Mouse (Mus musculus) spleen, adult 2 months (tissue): Measurements from ENCODE around the gene Trim25. TPM values are rescaled to one million over a fixed set of nuclear protein-coding genes. Genes with fewer than 3 reads are reported as not detected.
"Not testable (repeated sequence)": the region's sequence is repeated elsewhere in the genome, so short reads cannot be mapped to it uniquely, and the experiment has no call there.

Experiments used
- DNase-seq, 2 experiments: peaks; one replicate each; pipeline versions ENCODE4 v3.0.0 to v3.0.0-alpha.2; 2012 to 2021; ENCODE audit warnings: low spot score in 2 of 2, low read depth in 1 of 2
- H3K27ac ChIP-seq: fragments of 200-500 bp; 2 replicates; pipeline ENCODE4 v1.5.1; 2012; ENCODE audit warnings: low read length, inconsistent platforms; ENCODE audit not compliant: insufficient read depth
- H3K27me3 ChIP-seq: fragments of 200-500 bp; 2 replicates; pipeline ENCODE4 v1.6.1; 2012; ENCODE audit warnings: mild to moderate bottlenecking, moderate library complexity, low read length, inconsistent platforms; ENCODE audit not compliant: control insufficient read depth, insufficient read depth
- H3K36me3 ChIP-seq: fragments of 200-500 bp; 2 replicates; pipeline ENCODE4 v1.6.1; 2012; ENCODE audit warnings: mild to moderate bottlenecking, low read length, inconsistent platforms; ENCODE audit not compliant: control insufficient read depth, insufficient read depth
- H3K4me1 ChIP-seq: fragments of 200-500 bp; 2 replicates; pipeline ENCODE4 v1.6.1; 2011; ENCODE audit warnings: inconsistent platforms; ENCODE audit not compliant: control insufficient read depth, insufficient read depth, insufficient read length
- H3K4me3 ChIP-seq: fragments of 200-500 bp; 2 replicates; pipeline ENCODE4 v1.5.1; 2011; ENCODE audit warnings: mild to moderate bottlenecking, inconsistent platforms; ENCODE audit not compliant: insufficient read depth, insufficient read length; ENCODE audit errors: extremely low read depth
- CTCF ChIP-seq: fragments of 200-500 bp; IDR thresholded peaks from 2 replicates; pipeline ENCODE4 v1.5.1; 2011; ENCODE audit warnings: mild to moderate bottlenecking, inconsistent platforms; ENCODE audit not compliant: insufficient read depth, insufficient read length, insufficient replicate concordance; ENCODE audit errors: extremely low read depth
- POLR2A ChIP-seq: fragments of 200-500 bp; IDR thresholded peaks from 2 replicates; pipeline ENCODE4 v1.6.1; 2011; ENCODE audit warnings: low read depth, low read length, inconsistent platforms
- WGBS: fragments of 180-500 bp; shearing (Covaris S2); methylation state at CpG from one replicate; pipeline ENCODE4 v1.1.7; 2018; 5-methylcytosine and 5-hydroxymethylcytosine counted together
- polyA plus RNA-seq: library from polyadenylated mRNA; depleted of rRNA; stranded (reverse); fragments of >200 nt; gene quantifications from 2 replicates; pipeline ENCODE4 v1.2.3, GENCODE M21; 2012

The Trim25 gene
- polyA plus RNA-seq, 1 experiment, result 41.5 TPM

GRCm38 (mm10) chr11:89043046-89043445, 43.9 kb downstream of the Trim25 start:
- no peak for DNase-seq
- H3K36me3 ChIP-seq, result peaks cover 40% of the 10 kb centered on the region
- H3K4me3 ChIP-seq, result no peak overlapping the region
- no peak for TF ChIP-seq CTCF
- no peaks in the 10 kb centered on the region for H3K4me1 ChIP-seq
- no peak overlapping the region for H3K27ac ChIP-seq
- no peaks in the 10 kb centered on the region for H3K27me3 ChIP-seq
- 90% methylated on average over 7 of the region's 7 CpGs for WGBS

- H3K27ac ChIP-seq, H3K27me3 ChIP-seq, H3K4me1 ChIP-seq, DNase-seq, H3K4me3 ChIP-seq: not testable (repeated sequence)
- peaks cover 36% of the 10 kb centered on the region for H3K36me3 ChIP-seq
- WGBS, result 94% methylated on average over 3 of the region's 3 CpGs
Measured at GRCm38 (mm10) chr11:89045501-89045900, 46.3 kb downstream of the Trim25 start.

- 94% methylated on average over 3 of the region's 3 CpGs for WGBS
- no peak overlapping the region for H3K27ac ChIP-seq
- TF ChIP-seq CTCF (no peak), POLR2A (no peak)
Measured at GRCm38 (mm10) chr11:89046021-89046420, 46.8 kb downstream of the Trim25 start.

GRCm38 (mm10) chr11:89051767-89052166, 52.6 kb downstream of the Trim25 start:
- H3K27ac ChIP-seq, result no peak overlapping the region
- no peak overlapping the region for H3K4me3 ChIP-seq
- 56% methylated on average over 6 of the region's 6 CpGs for WGBS
- H3K4me1 ChIP-seq, result no peaks in the 10 kb centered on the region
- DNase-seq, result no peak
- TF ChIP-seq POLR2A, result no peak
- TF ChIP-seq CTCF, result no peak
- no peaks in the 10 kb centered on the region for H3K27me3 ChIP-seq
- H3K36me3 ChIP-seq, result peaks cover 24% of the 10 kb centered on the region

More at GRCm38 (mm10) chr11:89046021-89046420, 46.8 kb downstream of the Trim25 start:
- Histone ChIP-seq H3K4me3 (no peak overlapping the region; the same call in 1 of the 2 replicates), H3K27me3 (no peaks in the 10 kb centered on the region), H3K4me1 (no peaks in the 10 kb centered on the region), H3K36me3 (peaks cover 36% of the 10 kb centered on the region)
- no peak for DNase-seq

DNA sequence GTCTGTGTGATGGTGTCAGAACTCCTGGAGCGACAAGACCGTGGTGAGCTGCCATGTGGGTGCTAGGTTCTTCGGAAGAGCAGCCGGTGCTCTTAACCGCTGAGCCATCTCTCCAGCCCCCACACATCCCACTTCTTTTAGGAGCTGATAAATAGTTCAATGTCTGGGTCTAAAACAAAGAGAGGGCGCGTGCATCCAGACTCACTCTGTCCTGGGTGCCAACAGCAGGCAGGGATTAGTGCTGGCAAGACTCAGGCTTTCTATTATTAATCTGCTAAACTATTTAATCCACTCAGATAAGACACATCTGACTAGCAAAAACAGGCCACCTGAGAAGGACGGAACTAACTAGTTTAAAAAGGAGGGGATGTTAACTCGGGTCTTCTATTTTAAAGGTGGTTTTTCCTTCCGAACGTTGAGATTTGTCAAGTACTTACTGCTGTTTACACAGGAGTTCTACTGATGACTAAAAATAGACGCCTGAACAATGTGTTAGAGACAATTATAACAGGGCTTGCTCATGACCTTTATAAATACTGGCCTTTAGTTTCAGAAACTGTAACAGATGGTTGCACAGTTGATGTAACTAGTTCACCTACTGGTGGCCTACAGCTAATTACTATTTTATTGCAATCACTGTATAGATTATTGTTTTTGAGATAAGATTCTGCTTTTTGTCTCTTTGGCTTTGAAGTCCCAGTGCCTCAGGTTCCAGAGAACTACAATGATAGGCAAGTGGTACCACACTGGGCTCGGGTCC, 56.9 kb downstream of the Trim25 start:
- Histone ChIP-seq H3K27ac (no peak overlapping the region), H3K36me3 (peaks cover 9% of the 10 kb centered on the region), H3K4me1 (peaks cover 5% of the 10 kb centered on the region; the same call in 1 of the 2 replicates), H3K4me3 (no peak overlapping the region), H3K27me3 (no peaks in the 10 kb centered on the region)
- 89% methylated on average over 13 of the region's 13 CpGs for WGBS
- TF ChIP-seq CTCF (no peak), POLR2A (no peak)
- DNase-seq, result no peak

- TF ChIP-seq CTCF (peak; percentile 3; the same call in 1 of the 2 replicates), POLR2A (no peak)
Measured at GRCm38 (mm10) chr11:89058515-89059270, 59.5 kb downstream of the Trim25 start.

More at GRCm38 (mm10) chr11:89058515-89059270, 59.5 kb downstream of the Trim25 start:
- H3K4me1 ChIP-seq, result peaks cover 5% of the 10 kb centered on the region; the same call in 1 of the 2 replicates
- WGBS, result 58% methylated on average over 11 of the region's 11 CpGs
- no peaks in the 10 kb centered on the region for H3K27me3 ChIP-seq
- peaks cover 6% of the 10 kb centered on the region for H3K36me3 ChIP-seq
- no peak overlapping the region for H3K27ac ChIP-seq
- peak overlapping the region; percentile 2; the same call in 1 of the 2 replicates for H3K4me3 ChIP-seq
- no peak for DNase-seq
